Mouse (Mus musculus): ENCODE data around the gene D930020B18Rik. TPM values are rescaled to one million over a fixed set of nuclear protein-coding genes. Genes with fewer than 3 reads are reported as not detected.

The D930020B18Rik gene
- polyA plus RNA-seq, 1 experiment from 2014 or later = 0.10 TPM

GRCm38 (mm10) chr10:121687511-121687910 is 46.1 kb downstream of the D930020B18Rik start:
- H3K9me3 ChIP-seq = no peaks in the 10 kb centered on the region
- peaks cover 6% of the 10 kb centered on the region for H3K4me1 ChIP-seq
- WGBS = 77% methylated on average over 7 of the region's 7 CpGs
- H3K27me3 ChIP-seq = no peaks in the 10 kb centered on the region
- no peak for ATAC-seq (replicated peaks)
- H3K4me3 ChIP-seq = no peak overlapping the region
- no peak overlapping the region for H3K27ac ChIP-seq (replicated peaks)
- H3K4me2 ChIP-seq (replicated peaks) = no peak overlapping the region
- H3K9ac ChIP-seq (replicated peaks) = no peak overlapping the region
- no peaks in the 10 kb centered on the region for H3K36me3 ChIP-seq

- Histone ChIP-seq H3K4me2 (replicated peaks) (no peak overlapping the region), H3K36me3 (no peaks in the 10 kb centered on the region), H3K9ac (replicated peaks) (no peak overlapping the region), H3K4me3 (no peak overlapping the region), H3K4me1 (peaks cover 6% of the 10 kb centered on the region), H3K27ac (replicated peaks) (no peak overlapping the region), H3K27me3 (no peaks in the 10 kb centered on the region), H3K9me3 (no peaks in the 10 kb centered on the region)
- peak; percentile 76 for ATAC-seq (replicated peaks)
- 20% methylated on average over 15 of the region's 15 CpGs for WGBS
Measured at GRCm38 (mm10) chr10:121689591-121690314, 48.4 kb downstream of the D930020B18Rik start.

GRCm38 (mm10) chr10:121692944-121693579 is 51.7 kb downstream of the D930020B18Rik start:
- ATAC-seq (replicated peaks) = no peak
- 58% methylated on average over 18 of the region's 18 CpGs for WGBS
- Histone ChIP-seq H3K4me2 (replicated peaks) (no peak overlapping the region), H3K27me3 (no peaks in the 10 kb centered on the region), H3K4me1 (peaks cover 6% of the 10 kb centered on the region), H3K36me3 (no peaks in the 10 kb centered on the region), H3K9ac (replicated peaks) (no peak overlapping the region), H3K27ac (replicated peaks) (no peak overlapping the region), H3K4me3 (no peak overlapping the region), H3K9me3 (no peaks in the 10 kb centered on the region)

GRCm38 (mm10) chr10:121694567-121694966 is 53.2 kb downstream of the D930020B18Rik start:
- Histone ChIP-seq H3K4me3 (no peak overlapping the region), H3K9me3 (no peaks in the 10 kb centered on the region), H3K27ac (replicated peaks) (no peak overlapping the region), H3K36me3 (no peaks in the 10 kb centered on the region), H3K4me1 (peaks cover 4% of the 10 kb centered on the region), H3K4me2 (replicated peaks) (no peak overlapping the region), H3K9ac (replicated peaks) (no peak overlapping the region), H3K27me3 (no peaks in the 10 kb centered on the region)
- no peak for ATAC-seq (replicated peaks)
- 84% methylated on average over 11 of the region's 11 CpGs for WGBS

- ATAC-seq (replicated peaks) = 0 out of 2 replicates have a peak, but pooled peaks have one; percentile 38
- WGBS = 61% methylated on average over 11 of the region's 11 CpGs
- no peaks in the 10 kb centered on the region for H3K9me3 ChIP-seq
Measured at GRCm38 (mm10) chr10:121701296-121702248, 60.2 kb downstream of the D930020B18Rik start.

GRCm38 (mm10) chr10:121703619-121704018 is 62.2 kb downstream of the D930020B18Rik start:
- ATAC-seq (replicated peaks) = no peak
- 75% methylated on average over 6 of the region's 6 CpGs for WGBS
- H3K4me2 ChIP-seq (replicated peaks) = no peak overlapping the region
- no peaks in the 10 kb centered on the region for H3K36me3 ChIP-seq
- H3K27me3 ChIP-seq = no peaks in the 10 kb centered on the region
- H3K9ac ChIP-seq (replicated peaks) = no peak overlapping the region
- no peaks in the 10 kb centered on the region for H3K9me3 ChIP-seq
- no peak overlapping the region for H3K4me3 ChIP-seq
- no peaks in the 10 kb centered on the region for H3K4me1 ChIP-seq
- no peak overlapping the region for H3K27ac ChIP-seq (replicated peaks)

More at GRCm38 (mm10) chr10:121701296-121702248, 60.2 kb downstream of the D930020B18Rik start:
- no peak overlapping the region for H3K27ac ChIP-seq (replicated peaks)
- H3K4me3 ChIP-seq = no peak overlapping the region
- H3K4me2 ChIP-seq (replicated peaks) = no peak overlapping the region
- H3K36me3 ChIP-seq = no peaks in the 10 kb centered on the region
- no peak overlapping the region for H3K9ac ChIP-seq (replicated peaks)
- no peaks in the 10 kb centered on the region for H3K27me3 ChIP-seq
- no peaks in the 10 kb centered on the region for H3K4me1 ChIP-seq

- Histone ChIP-seq H3K9me3 (no peaks in the 10 kb centered on the region), H3K27me3 (no peaks in the 10 kb centered on the region), H3K4me3 (no peak overlapping the region), H3K36me3 (no peaks in the 10 kb centered on the region), H3K27ac (replicated peaks) (no peak overlapping the region), H3K4me2 (replicated peaks) (no peak overlapping the region), H3K9ac (replicated peaks) (no peak overlapping the region), H3K4me1 (no peaks in the 10 kb centered on the region)
- no peak for ATAC-seq (replicated peaks)
- 90% methylated on average over 6 of the region's 6 CpGs for WGBS
Measured at GRCm38 (mm10) chr10:121704871-121705270, 63.5 kb downstream of the D930020B18Rik start.

- no peak overlapping the region for H3K4me3 ChIP-seq
- H3K36me3 ChIP-seq = no peaks in the 10 kb centered on the region
- H3K4me1 ChIP-seq = no peaks in the 10 kb centered on the region
- H3K9ac ChIP-seq (replicated peaks) = no peak overlapping the region
- no peak overlapping the region for H3K4me2 ChIP-seq (replicated peaks)
- H3K27ac ChIP-seq (replicated peaks) = no peak overlapping the region
- ATAC-seq (replicated peaks) = no peak
- no peaks in the 10 kb centered on the region for H3K27me3 ChIP-seq
- H3K9me3 ChIP-seq = no peaks in the 10 kb centered on the region
- 87% methylated on average over 15 of the region's 15 CpGs for WGBS
Measured at GRCm38 (mm10) chr10:121705399-121706163, 64.2 kb downstream of the D930020B18Rik start.

- no peak overlapping the region for H3K27ac ChIP-seq (replicated peaks)
Measured at GRCm38 (mm10) chr10:121716862-121717261, 75.5 kb downstream of the D930020B18Rik start.

GRCm38 (mm10) chr10:121718896-121719585 is 77.7 kb downstream of the D930020B18Rik start:
- no peak for ATAC-seq (replicated peaks)
- H3K9me3 ChIP-seq = no peaks in the 10 kb centered on the region; the same call in 1 of the 2 replicates
- no peaks in the 10 kb centered on the region for H3K27me3 ChIP-seq
- H3K4me3 ChIP-seq = no peak overlapping the region
- no peaks in the 10 kb centered on the region for H3K4me1 ChIP-seq
- H3K4me2 ChIP-seq (replicated peaks) = no peak overlapping the region
- H3K36me3 ChIP-seq = no peaks in the 10 kb centered on the region
- H3K9ac ChIP-seq (replicated peaks) = no peak overlapping the region
- WGBS = 94% methylated on average over 18 of the region's 18 CpGs
- H3K27ac ChIP-seq (replicated peaks) = no peak overlapping the region

More at GRCm38 (mm10) chr10:121716862-121717261, 75.5 kb downstream of the D930020B18Rik start:
- H3K27me3 ChIP-seq = no peaks in the 10 kb centered on the region
- no peak for ATAC-seq (replicated peaks)
- no peaks in the 10 kb centered on the region for H3K36me3 ChIP-seq
- H3K9ac ChIP-seq (replicated peaks) = no peak overlapping the region
- no peak overlapping the region for H3K4me2 ChIP-seq (replicated peaks)
- H3K4me3 ChIP-seq = no peak overlapping the region
- no peaks in the 10 kb centered on the region for H3K4me1 ChIP-seq
- H3K9me3 ChIP-seq = no peaks in the 10 kb centered on the region; the same call in 1 of the 2 replicates

- H3K4me1 ChIP-seq = no peaks in the 10 kb centered on the region
- no peak overlapping the region for H3K27ac ChIP-seq (replicated peaks)
- no peak overlapping the region for H3K9ac ChIP-seq (replicated peaks)
- H3K27me3 ChIP-seq = no peaks in the 10 kb centered on the region
- no peak overlapping the region for H3K4me3 ChIP-seq
- H3K36me3 ChIP-seq = no peaks in the 10 kb centered on the region
- 95% methylated on average over 13 of the region's 13 CpGs for WGBS
- no peak for ATAC-seq (replicated peaks)
- H3K4me2 ChIP-seq (replicated peaks) = no peak overlapping the region
- no peaks in the 10 kb centered on the region; the same call in 1 of the 2 replicates for H3K9me3 ChIP-seq
Measured at GRCm38 (mm10) chr10:121720701-121721100, 79.3 kb downstream of the D930020B18Rik start.
